Mouse (Mus musculus) spleen, adult 2 months (tissue): ENCODE measurements around the gene Odf3b. TPM values are rescaled to one million over a fixed set of nuclear protein-coding genes. Genes with fewer than 3 reads are reported as not detected.

ENCODE experiments used
- DNase-seq, 2 experiments: peaks; one replicate each; pipeline versions ENCODE4 v3.0.0 to v3.0.0-alpha.2; 2012 to 2021; ENCODE audit warnings: low spot score in 2 of 2, low read depth in 1 of 2
- H3K27ac ChIP-seq: fragments of 200-500 bp; 2 replicates; pipeline ENCODE4 v1.5.1; 2012; ENCODE audit warnings: low read length, inconsistent platforms; ENCODE audit not compliant: insufficient read depth
- H3K27me3 ChIP-seq: fragments of 200-500 bp; 2 replicates; pipeline ENCODE4 v1.6.1; 2012; ENCODE audit warnings: mild to moderate bottlenecking, moderate library complexity, low read length, inconsistent platforms; ENCODE audit not compliant: control insufficient read depth, insufficient read depth
- H3K36me3 ChIP-seq: fragments of 200-500 bp; 2 replicates; pipeline ENCODE4 v1.6.1; 2012; ENCODE audit warnings: mild to moderate bottlenecking, low read length, inconsistent platforms; ENCODE audit not compliant: control insufficient read depth, insufficient read depth
- H3K4me1 ChIP-seq: fragments of 200-500 bp; 2 replicates; pipeline ENCODE4 v1.6.1; 2011; ENCODE audit warnings: inconsistent platforms; ENCODE audit not compliant: control insufficient read depth, insufficient read depth, insufficient read length
- H3K4me3 ChIP-seq: fragments of 200-500 bp; 2 replicates; pipeline ENCODE4 v1.5.1; 2011; ENCODE audit warnings: mild to moderate bottlenecking, inconsistent platforms; ENCODE audit not compliant: insufficient read depth, insufficient read length; ENCODE audit errors: extremely low read depth
- CTCF ChIP-seq: fragments of 200-500 bp; IDR thresholded peaks from 2 replicates; pipeline ENCODE4 v1.5.1; 2011; ENCODE audit warnings: mild to moderate bottlenecking, inconsistent platforms; ENCODE audit not compliant: insufficient read depth, insufficient read length, insufficient replicate concordance; ENCODE audit errors: extremely low read depth
- POLR2A ChIP-seq: fragments of 200-500 bp; IDR thresholded peaks from 2 replicates; pipeline ENCODE4 v1.6.1; 2011; ENCODE audit warnings: low read depth, low read length, inconsistent platforms
- WGBS: fragments of 180-500 bp; shearing (Covaris S2); methylation state at CpG from one replicate; pipeline ENCODE4 v1.1.7; 2018; 5-methylcytosine and 5-hydroxymethylcytosine counted together
- polyA plus RNA-seq: library from polyadenylated mRNA; depleted of rRNA; stranded (reverse); fragments of >200 nt; gene quantifications from 2 replicates; pipeline ENCODE4 v1.2.3, GENCODE M21; 2012

Gene Odf3b
- polyA plus RNA-seq, 1 experiment, result 1.6 TPM

DNA sequence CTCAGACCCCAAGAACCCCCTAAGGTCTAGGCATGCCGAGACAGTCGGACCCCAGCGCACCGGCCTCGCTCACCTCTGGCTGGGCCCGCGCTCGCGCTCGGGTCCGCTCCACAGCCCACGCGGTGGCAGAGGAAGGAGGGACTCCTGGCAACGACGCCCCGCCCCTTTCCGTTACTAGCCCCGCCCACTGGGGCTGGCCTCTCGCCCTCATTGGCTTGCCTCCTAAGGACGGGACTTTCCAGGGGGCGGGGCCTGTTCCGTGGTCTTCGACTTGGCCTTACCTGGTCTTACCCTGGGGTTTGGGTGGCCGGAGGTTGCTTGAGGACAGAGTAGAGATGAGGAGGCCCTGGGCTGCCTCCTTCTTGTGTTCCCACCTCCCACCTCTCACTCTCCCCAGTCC, 31.0 kb upstream of the Odf3b start, which contains the start of gene Syce3:
Gene Syce3, minus strand, starts transcription at position 386 of the 400 bp plus-strand sequence.
- no peak within 1 kb of the TSS for H3K27ac ChIP-seq
- H3K27me3 ChIP-seq, result no peaks in the 10 kb centered on the region
- no peaks in the 10 kb centered on the region for H3K4me1 ChIP-seq
- no peaks in the 10 kb centered on the region for H3K36me3 ChIP-seq
- no peak for DNase-seq
- H3K4me3 ChIP-seq, result no peak within 1 kb of the TSS
- TF ChIP-seq CTCF (no peak), POLR2A (no peak)
- 92% methylated on average over 24 of the region's 24 CpGs for WGBS

DNA sequence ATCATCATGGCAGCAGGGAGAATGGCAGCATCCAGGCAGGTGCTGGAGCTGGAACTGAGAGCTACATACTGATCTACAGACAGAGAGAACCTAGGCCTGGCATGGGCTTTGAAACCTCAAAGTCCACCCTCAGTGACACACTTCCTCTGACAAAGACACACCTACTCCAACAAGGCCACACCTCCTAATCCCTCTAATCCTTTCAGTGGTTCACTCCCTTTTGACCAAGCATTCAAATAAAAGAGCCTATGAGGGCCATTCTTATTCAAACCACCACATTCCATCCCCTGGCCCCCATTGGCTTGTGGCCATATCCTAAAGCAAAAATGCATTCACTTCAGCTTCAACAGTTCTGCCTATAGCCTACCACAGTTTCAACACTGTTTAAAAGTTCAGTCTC, 27.6 kb upstream of the Odf3b start:
- no peak for DNase-seq
- Histone ChIP-seq H3K27ac (no peak overlapping the region), H3K4me1 (no peaks in the 10 kb centered on the region), H3K4me3 (no peak overlapping the region), H3K36me3 (no peaks in the 10 kb centered on the region), H3K27me3 (no peaks in the 10 kb centered on the region)
- TF ChIP-seq CTCF (no peak), POLR2A (no peak)

DNA sequence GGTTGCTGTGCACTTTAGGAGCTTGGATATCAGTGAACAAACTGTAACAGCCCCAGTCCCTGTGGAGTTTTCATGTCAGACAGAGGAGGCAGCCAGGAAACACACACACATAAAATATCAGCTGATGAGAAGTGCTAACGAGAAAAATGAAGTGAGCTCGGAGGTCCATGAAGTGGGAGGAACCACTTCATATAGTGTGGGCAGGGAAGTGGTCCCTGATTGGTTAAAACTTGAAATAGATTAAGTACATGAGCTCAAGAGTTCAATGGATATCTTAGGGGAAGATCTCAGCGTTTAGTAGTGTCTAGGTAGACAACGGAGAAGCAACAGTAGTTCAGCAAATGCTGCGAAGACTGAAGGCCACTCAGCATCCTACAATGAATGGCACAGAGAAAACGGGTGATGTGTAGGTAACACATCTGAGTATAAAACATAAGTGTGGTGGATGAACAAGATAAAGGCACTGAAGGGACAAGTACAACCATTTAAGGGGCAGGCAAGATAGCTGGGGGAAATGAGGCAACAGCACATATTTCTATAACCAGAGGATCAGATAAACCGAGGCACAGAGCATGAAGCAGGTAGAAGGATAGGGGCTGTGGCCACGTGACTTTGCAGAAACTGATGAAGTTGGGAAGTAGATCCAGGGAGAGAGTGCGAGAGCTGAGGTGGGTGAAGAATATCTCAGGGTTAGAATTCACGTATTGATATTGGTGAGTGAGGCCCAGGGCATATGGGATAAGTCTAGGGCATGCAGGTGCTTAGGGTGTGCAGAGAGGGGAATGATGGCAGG, 25.9 kb upstream of the Odf3b start:
- TF ChIP-seq POLR2A (no peak), CTCF (no peak)
- H3K4me3 ChIP-seq, result no peak overlapping the region
- H3K36me3 ChIP-seq, result no peaks in the 10 kb centered on the region
- no peaks in the 10 kb centered on the region for H3K27me3 ChIP-seq
- H3K4me1 ChIP-seq, result no peaks in the 10 kb centered on the region
- 73% methylated on average over 10 of the region's 10 CpGs for WGBS
- no peak overlapping the region for H3K27ac ChIP-seq
- DNase-seq, result no peak

DNA sequence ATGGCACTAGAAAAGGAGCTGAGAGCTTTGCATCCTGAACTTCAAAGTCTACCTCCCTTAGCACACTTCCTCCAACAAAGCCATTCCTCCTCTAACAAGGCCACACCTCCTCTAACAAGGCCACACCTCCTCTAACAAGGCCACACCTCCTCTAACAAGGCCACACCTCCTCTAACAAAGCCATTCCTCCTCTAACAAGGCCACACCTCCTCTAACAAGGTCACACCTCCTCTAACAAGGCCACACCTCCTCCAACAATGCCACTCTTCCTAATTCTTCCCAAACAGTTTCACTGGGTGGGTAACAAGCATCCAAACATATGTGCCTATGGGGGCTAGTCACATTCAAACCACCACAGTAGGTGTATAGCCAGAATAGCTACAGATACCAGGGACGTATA, 23.4 kb upstream of the Odf3b start:
- WGBS, result 88% methylated on average over 1 of the region's 1 CpGs
- H3K4me3 ChIP-seq, result no peak overlapping the region
- TF ChIP-seq CTCF (no peak), POLR2A (no peak)

DNA sequence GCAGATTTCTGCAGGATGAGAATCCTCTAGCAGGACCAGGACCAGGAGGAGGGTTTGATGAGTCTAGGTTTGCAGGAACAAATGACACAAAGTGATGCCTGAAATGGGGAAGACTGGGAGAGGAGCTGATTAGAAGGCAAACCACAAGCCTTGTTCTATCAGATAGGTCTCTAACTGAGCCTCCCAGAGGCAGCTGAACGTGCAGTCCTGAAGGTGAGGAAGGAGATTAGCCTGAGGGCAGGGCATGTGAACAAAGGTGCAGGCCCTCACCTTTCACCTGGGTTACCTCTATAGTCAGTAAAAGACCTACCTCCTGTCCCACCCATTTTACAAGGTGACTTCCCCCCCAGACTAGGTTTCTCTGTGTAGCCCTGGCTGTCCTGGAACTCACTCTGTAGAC, 20.6 kb upstream of the Odf3b start:
- Histone ChIP-seq H3K4me3 (no peak overlapping the region), H3K36me3 (no peaks in the 10 kb centered on the region), H3K27ac (no peak overlapping the region), H3K4me1 (no peaks in the 10 kb centered on the region), H3K27me3 (no peaks in the 10 kb centered on the region)
- no peak for TF ChIP-seq CTCF
- TF ChIP-seq POLR2A, result no peak
- 73% methylated on average over 1 of the region's 1 CpGs for WGBS
- DNase-seq, result no peak

More for the DNA sequence above, 23.4 kb upstream of the Odf3b start:
- no peaks in the 10 kb centered on the region for H3K36me3 ChIP-seq
- H3K27ac ChIP-seq, result no peak overlapping the region
- DNase-seq, result no peak
- H3K4me1 ChIP-seq, result no peaks in the 10 kb centered on the region
- no peaks in the 10 kb centered on the region for H3K27me3 ChIP-seq

DNA sequence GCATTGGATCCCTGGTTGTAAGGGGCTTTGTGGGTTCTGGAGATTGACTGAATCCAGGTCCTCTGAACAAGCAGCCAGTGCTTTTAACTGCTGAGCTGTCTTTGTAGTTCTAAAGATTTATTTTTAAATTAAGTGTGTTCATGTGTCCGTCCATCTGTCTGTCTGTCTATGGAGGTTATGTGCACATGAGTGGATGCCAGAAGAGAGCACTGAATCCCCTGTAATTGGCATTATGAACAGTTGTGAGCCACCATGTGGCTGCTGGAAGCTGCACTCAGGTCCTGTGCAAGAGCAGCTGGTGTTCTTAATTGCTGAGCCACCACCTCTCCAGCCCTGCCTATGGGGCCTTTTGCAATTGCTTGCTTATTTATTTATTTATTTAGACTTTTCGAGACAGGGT, 19.1 kb upstream of the Odf3b start:
- DNase-seq, result no peak
- Histone ChIP-seq H3K27me3 (no peaks in the 10 kb centered on the region), H3K4me1 (no peaks in the 10 kb centered on the region), H3K4me3 (no peak overlapping the region), H3K27ac (no peak overlapping the region), H3K36me3 (no peaks in the 10 kb centered on the region)
- no peak for TF ChIP-seq POLR2A
- TF ChIP-seq CTCF, result no peak
- WGBS, result 96% methylated on average over 2 of the region's 2 CpGs

DNA sequence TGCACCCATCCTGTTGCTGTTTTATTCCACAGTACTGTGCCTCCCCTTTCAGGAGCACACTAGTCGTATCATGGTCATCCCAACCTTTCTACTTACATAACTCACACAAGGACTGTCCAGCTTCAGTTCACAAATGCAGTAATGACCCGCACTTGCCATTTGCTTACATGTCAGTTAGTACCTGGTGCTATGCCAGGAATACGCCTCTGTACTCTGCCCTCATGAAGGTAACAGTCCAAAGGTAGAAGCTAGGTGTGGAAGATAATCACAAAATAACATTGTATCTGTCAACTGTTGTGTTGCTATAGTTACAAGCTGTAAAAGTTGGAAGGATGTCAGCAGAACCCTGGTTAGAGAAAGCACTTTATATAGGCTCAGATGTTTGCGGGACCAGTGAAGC, 17.8 kb upstream of the Odf3b start:
- no peak for DNase-seq
- H3K27me3 ChIP-seq, result no peaks in the 10 kb centered on the region
- TF ChIP-seq CTCF, result no peak
- TF ChIP-seq POLR2A, result no peak
- no peak overlapping the region for H3K4me3 ChIP-seq
- no peaks in the 10 kb centered on the region for H3K4me1 ChIP-seq
- 95% methylated on average over 4 of the region's 4 CpGs for WGBS
- no peaks in the 10 kb centered on the region for H3K36me3 ChIP-seq
- no peak overlapping the region for H3K27ac ChIP-seq
